Mouse (Mus musculus): Measurements from ENCODE around the gene Las1l.

Gene Las1l

DNA sequence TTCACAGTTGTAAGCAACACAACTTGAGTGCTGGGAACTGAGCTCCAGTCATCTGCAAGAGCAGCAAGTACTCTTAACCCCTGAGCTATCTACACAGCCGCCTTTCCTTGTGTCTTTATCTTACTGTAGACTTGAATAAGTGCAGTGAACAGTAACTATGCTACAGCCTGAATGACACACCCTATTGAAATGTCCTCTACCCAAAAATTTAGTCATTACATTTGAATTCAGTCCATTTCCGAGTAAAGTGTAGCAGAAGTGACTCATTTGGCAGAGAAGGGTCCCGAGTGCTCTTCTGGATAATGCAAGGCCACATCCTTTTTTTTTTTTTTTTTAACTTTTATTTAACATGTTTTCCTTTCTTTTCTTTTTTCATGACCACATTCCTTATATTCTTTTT lies 54.0 kb downstream of the Las1l start:
- H3K36me3 ChIP-seq (ENCODE audit: control insufficient read depth, insufficient read depth, low read length, poor library complexity, severe bottlenecking) = no peaks in the 10 kb centered on the region
- DNase-seq (ENCODE audit: low read depth, low spot score) = no peak
- H3K27me3 ChIP-seq (ENCODE audit: control insufficient read depth, insufficient read depth, low read length, poor library complexity, severe bottlenecking) = no peaks in the 10 kb centered on the region
